Mouse (Mus musculus): ENCODE results near the gene Mamstr. TPM values are rescaled to one million over a fixed set of nuclear protein-coding genes. Genes with fewer than 3 reads are reported as not detected.

Gene Mamstr
- total and polyA plus RNA-seq, 3 experiments = 3.8 to 11.3 (median 4.0) TPM

GRCm38 (mm10) chr7:45617042-45617695 lies 22.6 kb upstream of the Mamstr start, which contains the start of gene Fut1:
Gene Fut1 (plus strand): TSS chr7:45617289.
- H3K36me3 ChIP-seq (ENCODE audit: control insufficient read depth, insufficient read depth, low read length) = no peaks in the 10 kb centered on the region
- no peaks in the 10 kb centered on the region; the same call in 1 of the 2 replicates for H3K4me1 ChIP-seq (ENCODE audit: control insufficient read depth, insufficient read depth, low read length)
- no peak for TF ChIP-seq POLR2A (IDR thresholded peaks at IDR 0.05; ENCODE audit: insufficient read depth, low read depth, low read length)
- no peak for TF ChIP-seq EP300 (IDR thresholded peaks at IDR 0.05; ENCODE audit: insufficient read depth, low read depth, low read length)
- no peak for TF ChIP-seq CTCF (IDR thresholded peaks at IDR 0.05)
- no peak within 1 kb of the TSS for H3K9ac ChIP-seq (ENCODE audit: low read depth, low read length)
- no peaks in the 10 kb centered on the region for H3K27me3 ChIP-seq (ENCODE audit: control insufficient read depth, insufficient read depth, low read length)
- intact Hi-C loops (cut with DNase I) = no loop called here
- no peaks in the 10 kb centered on the region for H3K79me2 ChIP-seq (replicated peaks; ENCODE audit: control insufficient read depth, insufficient read depth, low read length)
- DNase-seq = no peak
- H3K4me3 ChIP-seq = no peak within 1 kb of the TSS
- WGBS = 20% methylated on average over 31 of the region's 31 CpGs
- no peak within 1 kb of the TSS for H3K27ac ChIP-seq

DNA sequence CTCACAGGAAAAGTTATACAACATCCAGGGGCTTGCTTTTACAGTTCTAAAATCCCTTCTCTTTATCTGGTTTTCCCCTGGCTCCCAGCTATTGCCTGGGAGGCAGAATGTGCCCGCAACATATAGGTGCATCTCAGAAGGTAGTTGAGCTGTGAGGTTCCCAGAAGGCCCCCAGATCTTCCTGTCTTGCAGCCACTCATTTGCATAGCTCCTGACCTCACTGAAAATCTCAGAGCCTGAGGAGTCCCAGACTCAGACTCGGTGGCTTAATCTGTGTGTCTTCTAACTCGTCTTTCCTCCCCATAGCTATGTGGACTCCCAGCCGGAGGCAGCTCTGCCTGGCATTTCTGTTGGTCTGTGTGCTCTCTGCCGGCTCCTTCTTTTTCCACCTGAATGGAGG lies 21.5 kb upstream of the Mamstr start:
- intact Hi-C loops (cut with DNase I) = no loop called here
- Histone ChIP-seq H3K27ac (no peak overlapping the region), H3K4me1 (ENCODE audit: control insufficient read depth, insufficient read depth, low read length) (no peaks in the 10 kb centered on the region; the same call in 1 of the 2 replicates), H3K4me3 (no peak overlapping the region), H3K9ac (ENCODE audit: low read depth, low read length) (no peak overlapping the region), H3K79me2 (replicated peaks; ENCODE audit: control insufficient read depth, insufficient read depth, low read length) (no peaks in the 10 kb centered on the region), H3K27me3 (ENCODE audit: control insufficient read depth, insufficient read depth, low read length) (no peaks in the 10 kb centered on the region), H3K36me3 (ENCODE audit: control insufficient read depth, insufficient read depth, low read length) (no peaks in the 10 kb centered on the region)
- TF ChIP-seq EP300 (IDR thresholded peaks at IDR 0.05; ENCODE audit: insufficient read depth, low read depth, low read length) = no peak
- TF ChIP-seq POLR2A (IDR thresholded peaks at IDR 0.05; ENCODE audit: insufficient read depth, low read depth, low read length) = no peak
- no peak for TF ChIP-seq CTCF (IDR thresholded peaks at IDR 0.05)
- WGBS = 85% methylated on average over 5 of the region's 5 CpGs
- DNase-seq = no peak

DNA sequence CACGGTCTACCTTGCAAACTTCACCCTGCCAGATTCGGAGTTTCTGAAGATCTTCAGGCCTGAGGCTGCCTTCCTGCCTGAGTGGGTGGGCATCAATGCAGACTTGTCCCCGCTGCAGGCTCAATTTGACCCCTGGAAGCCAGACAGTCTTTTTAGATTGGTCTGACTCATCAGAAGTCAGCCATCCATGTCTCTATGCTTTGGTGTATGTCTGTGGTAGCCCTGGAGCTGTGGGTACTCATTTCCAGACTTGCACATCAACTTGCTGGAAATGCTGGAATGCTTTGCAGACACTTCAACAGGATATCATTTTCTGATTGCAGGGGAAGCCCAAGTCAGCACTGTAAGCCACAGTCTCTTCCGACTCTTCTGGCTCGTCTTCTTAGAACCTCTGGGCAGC lies 20.2 kb upstream of the Mamstr start:
- no peak overlapping the region for H3K27ac ChIP-seq
- no peak overlapping the region for H3K4me3 ChIP-seq
- no peak for DNase-seq
- H3K9ac ChIP-seq (ENCODE audit: low read depth, low read length) = no peak overlapping the region
- 79% methylated on average over 5 of the region's 5 CpGs for WGBS
- intact Hi-C loops (cut with DNase I) = no loop called here
- no peaks in the 10 kb centered on the region; the same call in 1 of the 2 replicates for H3K4me1 ChIP-seq (ENCODE audit: control insufficient read depth, insufficient read depth, low read length)
- TF ChIP-seq POLR2A (IDR thresholded peaks at IDR 0.05; ENCODE audit: insufficient read depth, low read depth, low read length) (no peak), EP300 (IDR thresholded peaks at IDR 0.05; ENCODE audit: insufficient read depth, low read depth, low read length) (no peak), CTCF (IDR thresholded peaks at IDR 0.05) (no peak)
- H3K36me3 ChIP-seq (ENCODE audit: control insufficient read depth, insufficient read depth, low read length) = no peaks in the 10 kb centered on the region
- H3K79me2 ChIP-seq (replicated peaks; ENCODE audit: control insufficient read depth, insufficient read depth, low read length) = no peaks in the 10 kb centered on the region
- no peaks in the 10 kb centered on the region for H3K27me3 ChIP-seq (ENCODE audit: control insufficient read depth, insufficient read depth, low read length)

DNA sequence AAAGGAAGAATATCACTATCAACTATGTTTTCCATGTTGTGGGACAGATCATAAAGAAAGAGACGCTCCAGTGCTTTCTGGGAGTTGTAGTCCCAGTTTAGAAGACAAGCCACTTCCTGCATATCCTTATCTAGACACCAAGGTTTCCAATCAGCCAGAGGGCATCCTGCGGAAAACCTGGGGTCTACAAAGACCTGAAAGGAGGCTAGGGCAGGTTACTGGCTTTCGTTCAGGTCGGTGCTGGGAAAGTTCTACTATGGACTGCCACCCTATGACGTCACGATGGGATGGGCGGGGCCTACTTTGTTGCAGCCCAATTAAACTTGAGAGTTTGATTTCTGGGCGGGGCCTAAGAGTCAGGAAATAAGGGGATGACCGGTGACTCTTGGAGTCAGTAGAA lies 18.3 kb upstream of the Mamstr start, which contains the start of gene Izumo1:
Gene Izumo1 (plus strand): TSS at position 369 of the 400 bp plus-strand sequence.
- no peak for TF ChIP-seq POLR2A (IDR thresholded peaks at IDR 0.05; ENCODE audit: insufficient read depth, low read depth, low read length)
- TF ChIP-seq EP300 (IDR thresholded peaks at IDR 0.05; ENCODE audit: insufficient read depth, low read depth, low read length) = no peak
- TF ChIP-seq CTCF (IDR thresholded peaks at IDR 0.05) = no peak
- Histone ChIP-seq H3K4me1 (ENCODE audit: control insufficient read depth, insufficient read depth, low read length) (no peaks in the 10 kb centered on the region; the same call in 1 of the 2 replicates), H3K36me3 (ENCODE audit: control insufficient read depth, insufficient read depth, low read length) (no peaks in the 10 kb centered on the region), H3K27ac (no peak within 1 kb of the TSS), H3K27me3 (ENCODE audit: control insufficient read depth, insufficient read depth, low read length) (no peaks in the 10 kb centered on the region), H3K9ac (ENCODE audit: low read depth, low read length) (no peak within 1 kb of the TSS), H3K79me2 (replicated peaks; ENCODE audit: control insufficient read depth, insufficient read depth, low read length) (no peaks in the 10 kb centered on the region), H3K4me3 (no peak within 1 kb of the TSS)
- DNase-seq = peak; percentile 46 to 56
- WGBS = 25% methylated on average over 9 of the region's 9 CpGs
- intact Hi-C loops (cut with DNase I) = no loop called here

DNA sequence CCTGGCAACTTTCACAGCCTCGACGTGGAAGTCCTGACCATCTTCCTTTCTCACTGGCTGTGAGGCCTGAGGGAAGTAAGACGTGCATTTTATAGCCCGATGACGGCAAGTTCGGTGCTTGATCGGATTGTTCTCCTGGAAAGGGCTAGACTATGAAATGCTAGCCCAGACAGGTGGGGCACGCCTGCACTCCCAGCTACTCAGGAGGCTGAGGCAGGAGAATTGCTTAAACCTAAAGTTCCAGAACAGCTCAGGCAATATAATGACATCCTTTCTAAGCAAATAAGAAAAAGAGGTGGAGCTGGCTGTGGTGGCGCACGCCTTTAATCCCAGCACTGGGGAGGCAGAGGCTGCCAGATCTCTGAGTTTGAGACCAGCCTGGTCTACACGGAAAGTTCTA lies 16.3 kb upstream of the Mamstr start:
- intact Hi-C loops (cut with DNase I) = no loop called here
- WGBS = 90% methylated on average over 11 of the region's 11 CpGs
- Histone ChIP-seq H3K27ac (no peak overlapping the region), H3K27me3 (ENCODE audit: control insufficient read depth, insufficient read depth, low read length) (no peaks in the 10 kb centered on the region), H3K4me3 (no peak overlapping the region), H3K9ac (ENCODE audit: low read depth, low read length) (no peak overlapping the region), H3K79me2 (replicated peaks; ENCODE audit: control insufficient read depth, insufficient read depth, low read length) (no peaks in the 10 kb centered on the region), H3K36me3 (ENCODE audit: control insufficient read depth, insufficient read depth, low read length) (no peaks in the 10 kb centered on the region), H3K4me1 (ENCODE audit: control insufficient read depth, insufficient read depth, low read length) (no peaks in the 10 kb centered on the region; the same call in 1 of the 2 replicates)
- TF ChIP-seq EP300 (IDR thresholded peaks at IDR 0.05; ENCODE audit: insufficient read depth, low read depth, low read length) (no peak), CTCF (IDR thresholded peaks at IDR 0.05) (no peak), POLR2A (IDR thresholded peaks at IDR 0.05; ENCODE audit: insufficient read depth, low read depth, low read length) (no peak)
- no peak for DNase-seq

DNA sequence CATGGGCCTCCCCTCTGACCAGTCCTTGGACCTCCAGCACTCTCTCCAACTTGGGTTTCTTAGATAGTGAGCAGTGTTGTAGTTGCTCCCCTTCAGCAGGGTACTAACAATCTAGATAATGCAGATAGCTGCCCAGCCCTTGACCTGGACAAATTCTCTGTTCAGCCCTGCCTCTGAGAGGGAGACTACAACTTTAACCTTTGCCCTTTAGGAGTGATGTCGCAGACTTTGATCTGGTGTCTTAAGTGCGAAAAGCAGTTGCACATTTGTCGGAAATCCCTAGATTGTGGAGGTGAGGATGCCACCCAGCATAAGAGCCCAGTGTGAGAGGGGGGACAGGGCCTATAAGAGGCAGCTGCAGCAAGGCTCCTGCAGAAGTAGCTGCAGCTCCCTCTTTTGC lies 15.1 kb upstream of the Mamstr start:
- no peaks in the 10 kb centered on the region for H3K27me3 ChIP-seq (ENCODE audit: control insufficient read depth, insufficient read depth, low read length)
- 96% methylated on average over 3 of the region's 3 CpGs for WGBS
- DNase-seq = no peak
- TF ChIP-seq CTCF (IDR thresholded peaks at IDR 0.05) = no peak
- TF ChIP-seq POLR2A (IDR thresholded peaks at IDR 0.05; ENCODE audit: insufficient read depth, low read depth, low read length) = no peak
- no peak for TF ChIP-seq EP300 (IDR thresholded peaks at IDR 0.05; ENCODE audit: insufficient read depth, low read depth, low read length)
- no peak overlapping the region for H3K27ac ChIP-seq
- H3K36me3 ChIP-seq (ENCODE audit: control insufficient read depth, insufficient read depth, low read length) = no peaks in the 10 kb centered on the region; the same call in 1 of the 2 replicates
- no peak overlapping the region for H3K9ac ChIP-seq (ENCODE audit: low read depth, low read length)
- no peaks in the 10 kb centered on the region; the same call in 1 of the 2 replicates for H3K4me1 ChIP-seq (ENCODE audit: control insufficient read depth, insufficient read depth, low read length)
- H3K79me2 ChIP-seq (replicated peaks; ENCODE audit: control insufficient read depth, insufficient read depth, low read length) = no peaks in the 10 kb centered on the region; the same call in 1 of the 2 replicates
- intact Hi-C loops (cut with DNase I) = no loop called here
- H3K4me3 ChIP-seq = no peak overlapping the region
